Mouse (Mus musculus): ENCODE measurements at regions not wholly inside any gene's neighbourhood (a gene's known extent, or its start where the extent isn't known, plus 50 kb on each side); places are given as distances from the start of the nearest gene placed in this dataset.

- Histone ChIP-seq H3K9me3 (replicated peaks; ENCODE audit: insufficient read depth, low read length) (no peaks in the 10 kb centered on the region), H3K36me3 (ENCODE audit: control insufficient read depth in 1 of 2, insufficient read depth in 2 of 2, low read length in 2 of 2) (no peaks in the 10 kb centered on the region), H3K27ac (ENCODE audit: control insufficient read depth, low read depth, low read length) (no peak overlapping the region), H3K9ac (ENCODE audit: control insufficient read depth, low read depth, low read length, poor library complexity, severe bottlenecking) (no peak overlapping the region), H3K27me3 (ENCODE audit: control insufficient read depth in 1 of 2, insufficient read depth in 2 of 2, low read length in 2 of 2) (no peaks in the 10 kb centered on the region), H3K4me3 (ENCODE audit: control insufficient read depth in 1 of 2, insufficient read depth in 1 of 2, low read depth in 2 of 2, low read length in 2 of 2) (no peak overlapping the region), H3K79me2 (ENCODE audit: control insufficient read depth, insufficient read depth, low read length, poor library complexity) (no peaks in the 10 kb centered on the region), H3K4me1 (ENCODE audit: control insufficient read depth in 1 of 2, insufficient read depth in 2 of 2, low read length in 2 of 2) (no peaks in the 10 kb centered on the region)
- TF ChIP-seq POLR2AphosphoS5 (IDR thresholded peaks at IDR 0.05; ENCODE audit: borderline replicate concordance, low read depth, low read length) = no peak
- no peak for TF ChIP-seq CTCF (IDR thresholded peaks at IDR 0.05 in 2 of 3, conservative IDR thresholded peaks at IDR 0.05 in 1 of 3; ENCODE audit: control insufficient read depth in 1 of 3, insufficient read depth in 1 of 3, low read depth in 2 of 3, low read length in 3 of 3, poor library complexity in 1 of 3, severe bottlenecking in 1 of 3)
- TF ChIP-seq ZKSCAN1 (IDR thresholded peaks at IDR 0.05; ENCODE audit: low read depth, low read length) = no peak
- TF ChIP-seq BHLHE40 (IDR thresholded peaks at IDR 0.05; ENCODE audit: borderline replicate concordance, low read depth, low read length) = no peak
- TF ChIP-seq RCOR1 (IDR thresholded peaks at IDR 0.05; ENCODE audit: low read depth, low read length) = no peak
- TF ChIP-seq TBP (IDR thresholded peaks at IDR 0.05; ENCODE audit: low read depth, low read length) = no peak
- TF ChIP-seq SMC3 (IDR thresholded peaks at IDR 0.05; ENCODE audit: low read depth, low read length) = no peak
- TF ChIP-seq MAFK (IDR thresholded peaks at IDR 0.05; ENCODE audit: borderline replicate concordance, low read depth, low read length) = no peak
- TF ChIP-seq RAD21 (IDR thresholded peaks at IDR 0.05; ENCODE audit: low read depth, low read length) = no peak
- no peak for TF ChIP-seq MEF2A (IDR thresholded peaks at IDR 0.05; ENCODE audit: extremely low read depth, insufficient replicate concordance, low read depth, low read length, poor library complexity, severe bottlenecking)
- no peak for TF ChIP-seq USF1 (IDR thresholded peaks at IDR 0.05; ENCODE audit: low read depth, low read length)
- TF ChIP-seq CHD1 (IDR thresholded peaks at IDR 0.05; ENCODE audit: low read depth, low read length) = no peak
- TF ChIP-seq NRF1 (IDR thresholded peaks at IDR 0.05; ENCODE audit: insufficient read depth, low read depth, low read length, poor library complexity, severe bottlenecking) = no peak
- no peak for TF ChIP-seq ZC3H11A (IDR thresholded peaks at IDR 0.05; ENCODE audit: low read depth, low read length)
- no peak for TF ChIP-seq SIN3A (IDR thresholded peaks at IDR 0.05; ENCODE audit: low read length)
- TF ChIP-seq CHD2 (IDR thresholded peaks at IDR 0.05; ENCODE audit: low read length) = no peak
- no peak for TF ChIP-seq UBTF (IDR thresholded peaks at IDR 0.05; ENCODE audit: borderline replicate concordance, insufficient read depth, low read depth, low read length)
- TF ChIP-seq MYB (IDR thresholded peaks at IDR 0.05; ENCODE audit: low read depth, low read length) = no peak
- no peak for TF ChIP-seq ETS1 (IDR thresholded peaks at IDR 0.05; ENCODE audit: low read depth, low read length)
- no peak for DNase-seq (ENCODE audit: low read depth, low spot score)
Measured at GRCm38 (mm10) chr10:29864566-29864965, 328.9 kb upstream of the Rspo3 start.

- Histone ChIP-seq H3K4me1 (ENCODE audit: control insufficient read depth in 1 of 2, insufficient read depth in 2 of 2, low read length in 2 of 2) (no peaks in the 10 kb centered on the region), H3K27ac (ENCODE audit: control insufficient read depth, low read depth, low read length) (no peak overlapping the region), H3K27me3 (ENCODE audit: control insufficient read depth in 1 of 2, insufficient read depth in 2 of 2, low read length in 2 of 2) (no peaks in the 10 kb centered on the region), H3K4me3 (ENCODE audit: control insufficient read depth in 1 of 2, insufficient read depth in 1 of 2, low read depth in 2 of 2, low read length in 2 of 2) (no peak overlapping the region), H3K36me3 (ENCODE audit: control insufficient read depth in 1 of 2, insufficient read depth in 2 of 2, low read length in 2 of 2) (no peaks in the 10 kb centered on the region), H3K79me2 (ENCODE audit: control insufficient read depth, insufficient read depth, low read length, poor library complexity) (no peaks in the 10 kb centered on the region), H3K9me3 (replicated peaks; ENCODE audit: insufficient read depth, low read length) (no peaks in the 10 kb centered on the region), H3K9ac (ENCODE audit: control insufficient read depth, low read depth, low read length, poor library complexity, severe bottlenecking) (no peak overlapping the region)
- no peak for TF ChIP-seq NELFE (IDR thresholded peaks at IDR 0.05; ENCODE audit: low read depth, low read length)
- TF ChIP-seq SMC3 (IDR thresholded peaks at IDR 0.05; ENCODE audit: low read depth, low read length) = no peak
- TF ChIP-seq MAX (IDR thresholded peaks at IDR 0.05; ENCODE audit: low read length) = no peak
- TF ChIP-seq SIN3A (IDR thresholded peaks at IDR 0.05; ENCODE audit: low read length) = no peak
- TF ChIP-seq CHD1 (IDR thresholded peaks at IDR 0.05; ENCODE audit: low read depth, low read length) = no peak
- no peak for TF ChIP-seq HCFC1 (IDR thresholded peaks at IDR 0.05; ENCODE audit: low read depth, low read length)
- no peak for TF ChIP-seq ZC3H11A (IDR thresholded peaks at IDR 0.05; ENCODE audit: low read depth, low read length)
- no peak for TF ChIP-seq KAT2A (conservative IDR thresholded peaks at IDR 0.05; ENCODE audit: low read depth, low read length)
- TF ChIP-seq E2F4 (IDR thresholded peaks at IDR 0.05; ENCODE audit: borderline replicate concordance, low read depth, low read length) = no peak
- no peak for TF ChIP-seq MYC (IDR thresholded peaks at IDR 0.05; ENCODE audit: low read depth, low read length)
- TF ChIP-seq CHD2 (IDR thresholded peaks at IDR 0.05; ENCODE audit: low read length) = no peak
- TF ChIP-seq USF1 (IDR thresholded peaks at IDR 0.05; ENCODE audit: low read depth, low read length) = no peak
- TF ChIP-seq POLR2A (IDR thresholded peaks at IDR 0.05; ENCODE audit: control insufficient read depth in 1 of 2, insufficient read depth in 1 of 2, low read depth in 1 of 2, low read length in 2 of 2, poor library complexity in 1 of 2) = no peak
- TF ChIP-seq RCOR1 (IDR thresholded peaks at IDR 0.05; ENCODE audit: low read depth, low read length) = no peak
- no peak for TF ChIP-seq EP300 (IDR thresholded peaks at IDR 0.05; ENCODE audit: low read depth in 1 of 2, low read length in 2 of 2)
- no peak for TF ChIP-seq NRF1 (IDR thresholded peaks at IDR 0.05; ENCODE audit: insufficient read depth, low read depth, low read length, poor library complexity, severe bottlenecking)
- no peak for DNase-seq (ENCODE audit: low read depth, low spot score)
Measured at GRCm38 (mm10) chr10:29855749-29856313, 320.2 kb upstream of the Rspo3 start.

All from MEL (cell line).